Mouse (Mus musculus) forebrain, embryonic 16.5 days (tissue): ENCODE measurements around the gene Fam78a. TPM values are rescaled to one million over a fixed set of nuclear protein-coding genes. Genes with fewer than 3 reads are reported as not detected.

Experiments used
- ATAC-seq: fragments of 200-750 bp; cut with Nextera tagmentation; 2 replicates; pipeline ENCODE4 v1.8.0; 2017; ENCODE audit warnings: mild to moderate bottlenecking, moderate library complexity
- H3K27ac ChIP-seq: fragments of 300-500 bp; sonication (generic); 2 replicates; pipeline ENCODE4 v1.5.1; 2014; ENCODE audit warnings: low read length, control low read depth
- H3K27me3 ChIP-seq: fragments of 300-500 bp; sonication (generic); replicated peaks from 2 replicates; pipeline ENCODE4 v1.6.1; 2014; ENCODE audit warnings: low read length; ENCODE audit not compliant: control insufficient read depth, insufficient read depth
- H3K36me3 ChIP-seq: fragments of 300-500 bp; sonication (generic); 2 replicates; pipeline ENCODE4 v1.6.1; 2014; ENCODE audit not compliant: control insufficient read depth, insufficient read depth
- H3K4me1 ChIP-seq: fragments of 300-500 bp; sonication (generic); replicated peaks from 2 replicates; pipeline ENCODE4 v1.6.1; 2014; ENCODE audit warnings: low read length; ENCODE audit not compliant: control insufficient read depth, insufficient read depth
- H3K4me2 ChIP-seq: fragments of 300-500 bp; sonication (generic); 2 replicates; pipeline ENCODE4 v1.6.1; 2014; ENCODE audit warnings: mild to moderate bottlenecking, low read length, control low read depth
- H3K4me3 ChIP-seq: fragments of 300-500 bp; sonication (generic); replicated peaks from 2 replicates; pipeline ENCODE4 v1.5.1; 2014; ENCODE audit warnings: mild to moderate bottlenecking, low read length, control low read depth
- H3K9ac ChIP-seq: fragments of 300-500 bp; sonication (generic); replicated peaks from 2 replicates; pipeline ENCODE4 v1.6.1; 2014; ENCODE audit warnings: low read depth, low read length, control low read depth
- H3K9me3 ChIP-seq: fragments of 300-500 bp; sonication (generic); 2 replicates; pipeline ENCODE4 v1.6.1; 2016; ENCODE audit warnings: low read length; ENCODE audit not compliant: control insufficient read depth
- WGBS: fragments of 180-500 bp; shearing (Covaris S2); extraction: QIAGEN DNeasy Blood & Tissue Kit; methylation state at CpG from one replicate; pipeline ENCODE4 v1.1.7; 2014; 5-methylcytosine and 5-hydroxymethylcytosine counted together
- polyA plus RNA-seq: library from polyadenylated mRNA; unstranded; fragments of >200 nt; fragmentation: Nextera tagmentation; extraction: Ambion mirVana; gene quantifications from 2 replicates; pipeline ENCODE4 v1.2.1, GENCODE M21; 2015

Gene Fam78a
- polyA plus RNA-seq, 1 experiment from 2014 or later, result 0.20 TPM

- Histone ChIP-seq H3K4me1 (peaks cover 14% of the 10 kb centered on the region), H3K27me3 (peaks cover 27% of the 10 kb centered on the region), H3K27ac (no peak overlapping the region), H3K9ac (no peak overlapping the region), H3K4me2 (no peak overlapping the region), H3K36me3 (no peaks in the 10 kb centered on the region), H3K4me3 (no peak overlapping the region), H3K9me3 (no peaks in the 10 kb centered on the region)
- ATAC-seq, result no peak
- 88% methylated on average over 14 of the region's 14 CpGs for WGBS
These were observed 5.4 kb downstream of the Fam78a start for GRCm38 (mm10) chr2:32079191-32079725.

GRCm38 (mm10) chr2:32078522-32078921 lies 6.1 kb downstream of the Fam78a start:
- Histone ChIP-seq H3K4me2 (no peak overlapping the region), H3K4me3 (no peak overlapping the region), H3K36me3 (no peaks in the 10 kb centered on the region), H3K9ac (no peak overlapping the region), H3K27ac (no peak overlapping the region), H3K4me1 (peaks cover 6% of the 10 kb centered on the region), H3K9me3 (no peaks in the 10 kb centered on the region), H3K27me3 (peaks cover 21% of the 10 kb centered on the region)
- WGBS, result 58% methylated on average over 8 of the region's 8 CpGs
- ATAC-seq, result no peak

GRCm38 (mm10) chr2:32077744-32078143 lies 6.9 kb downstream of the Fam78a start:
- WGBS, result 86% methylated on average over 10 of the region's 10 CpGs
- no peak overlapping the region for H3K4me3 ChIP-seq
- H3K27me3 ChIP-seq, result peaks cover 14% of the 10 kb centered on the region
- no peak overlapping the region for H3K27ac ChIP-seq
- H3K4me1 ChIP-seq, result no peaks in the 10 kb centered on the region
- no peaks in the 10 kb centered on the region for H3K36me3 ChIP-seq
- no peak overlapping the region for H3K4me2 ChIP-seq
- H3K9me3 ChIP-seq, result no peaks in the 10 kb centered on the region
- no peak overlapping the region for H3K9ac ChIP-seq
- ATAC-seq, result no peak

- H3K27me3 ChIP-seq, result no peaks in the 10 kb centered on the region
- no peak overlapping the region for H3K4me2 ChIP-seq
- no peaks in the 10 kb centered on the region for H3K4me1 ChIP-seq
- no peak overlapping the region for H3K9ac ChIP-seq
- no peaks in the 10 kb centered on the region for H3K36me3 ChIP-seq
- no peak for ATAC-seq
- WGBS, result 67% methylated on average over 7 of the region's 7 CpGs
- no peak overlapping the region for H3K27ac ChIP-seq
- no peaks in the 10 kb centered on the region for H3K9me3 ChIP-seq
- no peak overlapping the region for H3K4me3 ChIP-seq
These were observed 9.3 kb downstream of the Fam78a start for GRCm38 (mm10) chr2:32075368-32075767.

- Histone ChIP-seq H3K4me2 (no peak overlapping the region), H3K9ac (no peak overlapping the region), H3K27ac (no peak overlapping the region), H3K4me1 (no peaks in the 10 kb centered on the region), H3K36me3 (no peaks in the 10 kb centered on the region), H3K9me3 (no peaks in the 10 kb centered on the region), H3K27me3 (no peaks in the 10 kb centered on the region), H3K4me3 (no peak overlapping the region)
- WGBS, result 60% methylated on average over 8 of the region's 8 CpGs
- ATAC-seq, result no peak
These were observed 10.3 kb downstream of the Fam78a start for GRCm38 (mm10) chr2:32074404-32074803.

GRCm38 (mm10) chr2:32070747-32071146 lies 13.9 kb downstream of the Fam78a start:
- Histone ChIP-seq H3K9me3 (no peaks in the 10 kb centered on the region), H3K9ac (no peak overlapping the region), H3K4me2 (no peak overlapping the region), H3K36me3 (no peaks in the 10 kb centered on the region), H3K4me1 (no peaks in the 10 kb centered on the region), H3K27ac (no peak overlapping the region), H3K27me3 (no peaks in the 10 kb centered on the region), H3K4me3 (no peak overlapping the region)
- WGBS, result 95% methylated on average over 10 of the region's 10 CpGs
- ATAC-seq, result no peak

GRCm38 (mm10) chr2:32068811-32069607 lies 15.6 kb downstream of the Fam78a start:
- 55% methylated on average over 31 of the region's 31 CpGs for WGBS
- H3K4me2 ChIP-seq, result no peak overlapping the region
- H3K27me3 ChIP-seq, result no peaks in the 10 kb centered on the region
- no peak for ATAC-seq
- no peaks in the 10 kb centered on the region for H3K9me3 ChIP-seq
- no peaks in the 10 kb centered on the region for H3K36me3 ChIP-seq
- no peak overlapping the region for H3K27ac ChIP-seq
- no peaks in the 10 kb centered on the region for H3K4me1 ChIP-seq
- no peak overlapping the region for H3K9ac ChIP-seq
- H3K4me3 ChIP-seq, result no peak overlapping the region

GRCm38 (mm10) chr2:32066005-32066404 lies 18.7 kb downstream of the Fam78a start:
- H3K36me3 ChIP-seq, result no peaks in the 10 kb centered on the region
- ATAC-seq, result no peak
- H3K9ac ChIP-seq, result no peak overlapping the region
- H3K4me3 ChIP-seq, result no peak overlapping the region
- H3K9me3 ChIP-seq, result no peaks in the 10 kb centered on the region
- WGBS, result 83% methylated on average over 4 of the region's 4 CpGs
- H3K27ac ChIP-seq, result no peak overlapping the region
- no peaks in the 10 kb centered on the region for H3K27me3 ChIP-seq
- no peaks in the 10 kb centered on the region for H3K4me1 ChIP-seq
- no peak overlapping the region for H3K4me2 ChIP-seq

GRCm38 (mm10) chr2:32065371-32065791 lies 19.3 kb downstream of the Fam78a start:
- no peak overlapping the region for H3K4me2 ChIP-seq
- no peaks in the 10 kb centered on the region for H3K4me1 ChIP-seq
- H3K9ac ChIP-seq, result no peak overlapping the region

More at GRCm38 (mm10) chr2:32065371-32065791, 19.3 kb downstream of the Fam78a start:
- H3K36me3 ChIP-seq, result no peaks in the 10 kb centered on the region
- no peaks in the 10 kb centered on the region for H3K27me3 ChIP-seq
- no peak overlapping the region for H3K4me3 ChIP-seq
- WGBS, result 89% methylated on average over 5 of the region's 5 CpGs
- H3K27ac ChIP-seq, result no peak overlapping the region
- no peaks in the 10 kb centered on the region for H3K9me3 ChIP-seq
- ATAC-seq, result no peak
